ENCODE assay signal across 20 mouse cellular contexts in genomic region chr7:89677850-89678249, GRCm38 (mm10). TPM values are rescaled to one million over a fixed set of nuclear protein-coding genes. Genes with fewer than 3 reads are reported as not detected.
A peak's percentile ranks its signal among the peaks of the same experiment; 100 is the strongest.
DNase-seq lines count a peak whose midpoint lies in the region; ATAC-seq and TF ChIP-seq lines count a peak whose summit lies in the region.
"Had no signal": no experiment of that assay in that cellular context is flagged by ENCODE, and none has a peak within 500 bp of the region (broad histone marks: within the 10 kb centered on the region; RNA-seq: fewer than 3 reads in every experiment).

No protein-coding gene starts in this region.

- 26% methylated on average over 1 of the region's 1 CpGs for WGBS in limb, embryonic 14.5 days
- WGBS in limb, embryonic 10.5 days, result 19% methylated on average over 1 of the region's 1 CpGs
- WGBS in embryonic facial prominence, embryonic 14.5 days, result 29% methylated on average over 1 of the region's 1 CpGs
- 12% methylated on average over 1 of the region's 1 CpGs for WGBS in forebrain, embryonic 16.5 days

- no peak for TF ChIP-seq CTCF in brain, embryonic 14.5 days (IDR thresholded peaks at IDR 0.05; ENCODE audit: borderline replicate concordance, extremely low read depth, insufficient read depth, insufficient read length)

- H3K9me3 ChIP-seq in limb, embryonic 14.5 days (ENCODE audit: control insufficient read depth, low read length), result no peaks in the 10 kb centered on the region
- no peaks in the 10 kb centered on the region for H3K9me3 ChIP-seq in limb, embryonic 10.5 days (replicated peaks)
- no peaks in the 10 kb centered on the region for H3K9me3 ChIP-seq in embryonic facial prominence, embryonic 14.5 days (ENCODE audit: control insufficient read depth, low read length)
- H3K9me3 ChIP-seq in forebrain, embryonic 16.5 days (ENCODE audit: control insufficient read depth, low read length), result no peaks in the 10 kb centered on the region
- H3K9me3 ChIP-seq: midbrain, embryonic 15.5 days had no signal

- no peak for ATAC-seq in limb, embryonic 14.5 days (ENCODE audit: low FRiP score, low read depth)
- ATAC-seq in embryonic facial prominence, embryonic 14.5 days (ENCODE audit: low read depth), result no peak
- ATAC-seq in forebrain, embryonic 16.5 days, result peak; percentile 65
- ATAC-seq in erythroblast, adult 5-6 weeks (replicated peaks; ENCODE audit: low FRiP score, poor library complexity, severe bottlenecking), result no peak
- ATAC-seq: liver, postnatal 0 days; midbrain, embryonic 15.5 days; Patski had no signal

- no peaks in the 10 kb centered on the region for H3K36me3 ChIP-seq in limb, embryonic 14.5 days (ENCODE audit: control insufficient read depth, insufficient read depth, low read length)
- no peaks in the 10 kb centered on the region for H3K36me3 ChIP-seq in limb, embryonic 10.5 days
- H3K36me3 ChIP-seq in embryonic facial prominence, embryonic 14.5 days (ENCODE audit: control insufficient read depth, insufficient read depth, low read length), result no peaks in the 10 kb centered on the region
- H3K36me3 ChIP-seq in forebrain, embryonic 16.5 days (ENCODE audit: control insufficient read depth, insufficient read depth), result no peaks in the 10 kb centered on the region
- H3K36me3 ChIP-seq: midbrain, embryonic 15.5 days had no signal

- no peak overlapping the region for H3K27ac ChIP-seq in limb, embryonic 14.5 days (replicated peaks; ENCODE audit: low read depth, low read length)
- no peak overlapping the region for H3K27ac ChIP-seq in limb, embryonic 10.5 days
- 0 out of 2 replicates have a peak overlapping the region, but pooled peaks have one; percentile 69 for H3K27ac ChIP-seq in embryonic facial prominence, embryonic 14.5 days (replicated peaks; ENCODE audit: low read depth, low read length)
- H3K27ac ChIP-seq in forebrain, embryonic 16.5 days (ENCODE audit: low read length), result no peak overlapping the region
- H3K27ac ChIP-seq: heart, adult 2 months; midbrain, embryonic 15.5 days had no signal

- TF ChIP-seq POLR2A in limb, embryonic 14.5 days (IDR thresholded peaks at IDR 0.05; ENCODE audit: borderline replicate concordance, extremely low read depth, insufficient read depth, insufficient read length), result no peak
- no peak for TF ChIP-seq POLR2A in brain, embryonic 14.5 days (IDR thresholded peaks at IDR 0.05; ENCODE audit: borderline replicate concordance, extremely low read depth, insufficient read depth, insufficient read length, poor library complexity, severe bottlenecking)

- peaks cover 15% of the 10 kb centered on the region for H3K4me1 ChIP-seq in limb, embryonic 14.5 days (ENCODE audit: control insufficient read depth, insufficient read depth, low read length)
- H3K4me1 ChIP-seq in limb, embryonic 10.5 days, result peaks cover 14% of the 10 kb centered on the region
- peaks cover 22% of the 10 kb centered on the region; the same call in 1 of the 2 replicates for H3K4me1 ChIP-seq in embryonic facial prominence, embryonic 14.5 days (ENCODE audit: control insufficient read depth, insufficient read depth, low read length)
- H3K4me1 ChIP-seq in forebrain, embryonic 16.5 days (replicated peaks; ENCODE audit: control insufficient read depth, insufficient read depth, low read length), result no peaks in the 10 kb centered on the region
- H3K4me1 ChIP-seq: midbrain, embryonic 15.5 days had no signal

- peak; percentile 38 for DNase-seq in limb, embryonic 14.5 days (ENCODE audit: low spot score)
- DNase-seq in limb, embryonic 10.5 days (ENCODE audit: low spot score), result no peak
- DNase-seq in brain, embryonic 14.5 days (ENCODE audit: low read depth), result peak; percentile 77
- peak; percentile 39 for DNase-seq in embryonic facial prominence, embryonic 14.5 days (ENCODE audit: low spot score)
- DNase-seq in natural killer cell, adult 2 months (ENCODE audit: low spot score in 2 of 2), result no peak
- DNase-seq: adrenal gland, adult 8-10 months; cerebellum, postnatal 10 days; gastrocnemius, postnatal 10 days; heart, adult 2 months; kidney, adult 18-20 months; kidney, postnatal 36 days; liver; liver, postnatal 0 days; lung, postnatal 10 days; right cerebral cortex, adult 18-20 months had no signal

- H3K9ac ChIP-seq in limb, embryonic 14.5 days (ENCODE audit: low read depth, low read length, severe bottlenecking), result no peak overlapping the region
- no peak overlapping the region for H3K9ac ChIP-seq in embryonic facial prominence, embryonic 14.5 days (ENCODE audit: low read depth, low read length)
- no peak overlapping the region for H3K9ac ChIP-seq in forebrain, embryonic 16.5 days (replicated peaks; ENCODE audit: low read depth, low read length)
- H3K9ac ChIP-seq: liver, postnatal 0 days; midbrain, embryonic 15.5 days had no signal

- H3K4me3 ChIP-seq in limb, embryonic 14.5 days (replicated peaks; ENCODE audit: low read length), result no peak overlapping the region
- no peak overlapping the region for H3K4me3 ChIP-seq in limb, embryonic 10.5 days
- no peak overlapping the region for H3K4me3 ChIP-seq in embryonic facial prominence, embryonic 14.5 days (ENCODE audit: low read depth, low read length)
- H3K4me3 ChIP-seq in forebrain, embryonic 16.5 days (replicated peaks; ENCODE audit: low read length), result no peak overlapping the region
- H3K4me3 ChIP-seq: heart, adult 2 months; midbrain, embryonic 15.5 days had no signal

- H3K27me3 ChIP-seq in limb, embryonic 14.5 days (ENCODE audit: control insufficient read depth, insufficient read depth, low read length), result no peaks in the 10 kb centered on the region
- H3K27me3 ChIP-seq in limb, embryonic 10.5 days (ENCODE audit: low read depth, poor library complexity, severe bottlenecking), result no peaks in the 10 kb centered on the region
- no peaks in the 10 kb centered on the region for H3K27me3 ChIP-seq in embryonic facial prominence, embryonic 14.5 days (replicated peaks; ENCODE audit: control insufficient read depth, insufficient read depth, low read length)
- H3K27me3 ChIP-seq in forebrain, embryonic 16.5 days (replicated peaks; ENCODE audit: control insufficient read depth, insufficient read depth, low read length), result no peaks in the 10 kb centered on the region
- H3K27me3 ChIP-seq: midbrain, embryonic 15.5 days; Patski had no signal

- H3K4me2 ChIP-seq in limb, embryonic 14.5 days (replicated peaks; ENCODE audit: low read depth, low read length, severe bottlenecking), result no peak overlapping the region
- H3K4me2 ChIP-seq in embryonic facial prominence, embryonic 14.5 days (ENCODE audit: low read depth, low read length), result no peak overlapping the region
- no peak overlapping the region for H3K4me2 ChIP-seq in forebrain, embryonic 16.5 days (ENCODE audit: low read length)
- H3K4me2 ChIP-seq: midbrain, embryonic 15.5 days had no signal

RNA-seq across cellular contexts. Expression of gene Me3, which starts 45.7 kb away (rescaled TPM):
- 1.1 and 1.3 TPM in 2 replicates for polyA plus RNA-seq in limb, embryonic 14.5 days (2012; rRNA removed)
- polyA plus RNA-seq in limb, embryonic 14.5 days (2014; fragmentation: Nextera tagmentation; extraction: Ambion mirVana), result 1.3 and 2.1 TPM in 2 replicates
- polyA plus RNA-seq in limb, embryonic 10.5 days (2016; fragmentation: Nextera tagmentation; extraction: Ambion mirVana), result 0.06 and 0.08 TPM in 2 replicates
- 2.0 and 3.7 TPM in 2 replicates for polyA plus RNA-seq in brain, embryonic 14.5 days (2012; rRNA removed)
- 1.6 and 1.9 TPM in 2 replicates for polyA plus RNA-seq in embryonic facial prominence, embryonic 14.5 days (2014; fragmentation: Nextera tagmentation; extraction: Ambion mirVana)
- 4.3 and 6.5 TPM in 2 replicates for polyA plus RNA-seq in forebrain, embryonic 16.5 days (2015; fragmentation: Nextera tagmentation; extraction: Ambion mirVana)
- total RNA-seq in erythroblast, adult 5-6 weeks (2015; ENCODE audit: low replicate concordance), result not detected in 2 replicates
- total RNA-seq in erythroblast, adult 5-6 weeks (2017; ENCODE audit: low replicate concordance), result 0.14 and 0.26 TPM in 2 replicates
- total RNA-seq: megakaryocyte progenitor cell, adult 5-6 weeks had no signal

Comparison
In these comparisons a context has a peak if more than half of its experiments do, and no peak if none do; other contexts are left out.
1. DNase-seq: peak in limb, embryonic 14.5 days (single experiment), brain, embryonic 14.5 days (single experiment) and embryonic facial prominence, embryonic 14.5 days (single experiment); none in limb, embryonic 10.5 days (single experiment) and natural killer cell, adult 2 months (0 of 2).